Mouse (Mus musculus) heart, embryonic 16.5 days (tissue): Measurements from ENCODE around the gene Mdm1. TPM values are rescaled to one million over a fixed set of nuclear protein-coding genes. Genes with fewer than 3 reads are reported as not detected.

Experiments
- ATAC-seq: fragments of 200-750 bp; cut with Nextera tagmentation; replicated peaks from 2 replicates; pipeline ENCODE4 v1.8.0; 2017; ENCODE audit warnings: moderate number of reproducible peaks; ENCODE audit not compliant: insufficient read depth, low FRiP score; ENCODE audit errors: extremely low read depth
- H3K27ac ChIP-seq: fragments of 300-500 bp; sonication (generic); 2 replicates; pipeline ENCODE4 v1.5.1; 2014; ENCODE audit warnings: mild to moderate bottlenecking, low read length, control low read depth, moderate library complexity
- H3K27me3 ChIP-seq: fragments of 300-500 bp; sonication (generic); 2 replicates; pipeline ENCODE4 v1.6.1; 2014; ENCODE audit warnings: low read length, mixed read lengths; ENCODE audit not compliant: control insufficient read depth, insufficient read depth
- H3K36me3 ChIP-seq: fragments of 300-500 bp; sonication (generic); 2 replicates; pipeline ENCODE4 v1.6.1; 2014; ENCODE audit not compliant: control insufficient read depth, insufficient read depth
- H3K4me1 ChIP-seq: fragments of 300-500 bp; sonication (generic); 2 replicates; pipeline ENCODE4 v1.6.1; 2014; ENCODE audit warnings: low read length, mixed read lengths; ENCODE audit not compliant: control insufficient read depth, insufficient read depth
- H3K4me2 ChIP-seq: fragments of 300-500 bp; sonication (generic); 2 replicates; pipeline ENCODE4 v1.6.1; 2014; ENCODE audit warnings: low read depth, mild to moderate bottlenecking, control low read depth, low read length
- H3K4me3 ChIP-seq: fragments of 300-500 bp; sonication (generic); 2 replicates; pipeline ENCODE4 v1.5.1; 2014; ENCODE audit warnings: mild to moderate bottlenecking, control low read depth, low read length
- H3K9ac ChIP-seq: fragments of 300-500 bp; sonication (generic); 2 replicates; pipeline ENCODE4 v1.6.1; 2014; ENCODE audit warnings: low read length, control low read depth
- H3K9me3 ChIP-seq: fragments of 300-500 bp; sonication (generic); replicated peaks from 2 replicates; pipeline ENCODE4 v1.6.1; 2016; ENCODE audit warnings: low read length; ENCODE audit not compliant: control insufficient read depth
- WGBS: fragments of 180-500 bp; shearing (Covaris S2); extraction: QIAGEN DNeasy Blood & Tissue Kit; methylation state at CpG from one replicate; pipeline ENCODE4 v1.1.7; 2014; 5-methylcytosine and 5-hydroxymethylcytosine counted together
- polyA plus RNA-seq: library from polyadenylated mRNA; unstranded; fragments of >200 nt; fragmentation: Nextera tagmentation; extraction: Ambion mirVana; gene quantifications from 2 replicates; pipeline ENCODE4 v1.2.1, GENCODE M21; 2015

The Mdm1 gene
- 15.8 and 19.3 TPM in 2 replicates for polyA plus RNA-seq

DNA sequence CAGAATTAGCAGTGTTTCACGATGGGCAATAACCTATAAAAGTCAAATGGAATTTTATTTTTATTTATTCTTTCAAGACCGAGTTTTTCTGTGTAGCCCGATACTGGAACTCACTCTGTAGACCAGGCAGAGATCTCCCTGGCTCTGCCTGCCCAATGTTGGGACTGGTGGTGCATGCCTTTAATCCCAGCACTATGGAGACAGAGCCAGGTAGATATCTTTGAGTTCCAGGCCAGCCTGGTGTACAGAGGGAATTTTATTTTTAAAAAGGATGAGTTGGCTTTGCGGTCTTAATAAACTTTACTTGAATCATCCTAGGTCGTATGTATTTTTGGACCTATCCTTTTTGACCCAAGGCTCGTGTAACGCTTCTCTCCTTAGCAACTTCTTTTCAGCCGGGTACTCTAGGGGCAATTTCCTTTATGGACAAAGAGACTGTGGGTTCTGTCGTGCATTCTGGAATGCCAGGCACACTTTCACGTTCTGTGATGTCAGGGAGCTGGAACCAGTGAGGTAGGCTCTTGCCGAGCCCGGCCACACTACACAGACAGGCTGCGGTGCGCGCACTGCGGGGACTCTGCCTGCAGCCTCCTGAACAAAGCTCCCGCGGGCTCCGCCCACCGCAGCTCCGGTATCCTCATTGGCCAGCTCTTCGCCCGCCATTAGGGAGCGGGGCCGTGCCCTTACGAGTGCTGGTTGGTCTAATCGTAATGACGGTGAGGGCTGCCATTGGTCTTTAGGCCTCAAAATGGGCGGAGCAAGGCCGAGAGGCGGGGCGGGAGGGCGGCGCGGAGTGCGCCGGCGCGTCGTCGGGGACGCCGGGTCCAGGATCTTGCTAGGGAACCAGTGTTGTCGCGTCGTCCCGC, at the start of gene Mdm1:
TSS of gene Mdm1 (plus strand) at position 794 of the 866 bp plus-strand sequence.
- Histone ChIP-seq H3K4me2 (peak within 1 kb of the TSS; percentile 82), H3K36me3 (no peaks in the 10 kb centered on the region), H3K9ac (peak within 1 kb of the TSS; percentile 68), H3K4me3 (peak within 1 kb of the TSS; percentile 72), H3K9me3 (no peaks in the 10 kb centered on the region), H3K27ac (no peak within 1 kb of the TSS), H3K27me3 (no peaks in the 10 kb centered on the region), H3K4me1 (no peaks in the 10 kb centered on the region)
- peak; percentile 100 for ATAC-seq
- 5% methylated on average over 47 of the region's 47 CpGs for WGBS

DNA sequence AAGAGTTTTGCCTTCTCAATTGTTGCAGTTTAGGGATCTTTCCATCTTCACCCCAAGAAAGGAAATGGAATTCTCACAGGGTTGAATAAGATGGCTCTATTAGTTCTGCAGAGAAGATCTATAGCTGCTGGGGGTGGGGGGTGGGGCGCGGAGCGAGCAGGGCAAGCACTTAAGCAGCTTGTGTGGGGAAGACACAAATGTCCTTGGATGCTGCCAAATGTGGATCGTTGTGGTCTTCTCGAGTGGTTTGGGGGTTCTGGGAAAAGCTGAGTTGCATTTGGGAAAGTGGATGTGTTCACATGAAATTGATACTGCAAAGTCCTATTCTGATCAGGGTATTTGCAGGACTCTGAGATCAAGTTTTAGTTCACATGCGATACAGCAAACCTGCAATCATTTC, 48.9 kb upstream of the Mdm1 start:
- H3K4me1 ChIP-seq = no peaks in the 10 kb centered on the region; the same call in 1 of the 2 replicates
- no peak overlapping the region for H3K27ac ChIP-seq
- WGBS = 79% methylated on average over 6 of the region's 6 CpGs
- no peak for ATAC-seq
- H3K9me3 ChIP-seq = no peaks in the 10 kb centered on the region; the same call in 1 of the 2 replicates
- H3K4me3 ChIP-seq = no peak overlapping the region
- no peak overlapping the region for H3K4me2 ChIP-seq
- H3K27me3 ChIP-seq = no peaks in the 10 kb centered on the region
- no peak overlapping the region for H3K9ac ChIP-seq
- no peaks in the 10 kb centered on the region for H3K36me3 ChIP-seq

DNA sequence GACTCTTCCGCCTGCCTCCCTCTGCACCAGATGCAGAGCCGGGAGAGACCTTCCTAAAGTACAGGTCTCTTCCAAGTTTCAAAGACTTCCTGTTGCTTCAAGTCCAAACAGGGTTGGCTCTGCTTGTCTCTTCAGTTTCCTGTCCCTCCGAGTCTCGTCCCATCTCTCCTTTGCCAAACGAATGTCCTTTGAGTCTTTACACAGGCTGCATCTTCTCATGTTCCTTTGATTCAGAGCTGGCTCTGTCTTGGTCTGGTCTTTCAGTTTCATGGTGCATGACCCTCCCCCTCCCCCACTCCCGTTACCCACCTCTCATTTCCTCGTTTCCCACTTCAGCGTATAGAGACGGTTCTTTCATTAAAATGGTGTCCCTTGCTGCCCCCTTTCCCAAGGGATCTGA, 47.9 kb upstream of the Mdm1 start:
- ATAC-seq = no peak; the same call in 1 of the 2 replicates
- no peak overlapping the region for H3K27ac ChIP-seq
- no peaks in the 10 kb centered on the region for H3K27me3 ChIP-seq
- H3K4me2 ChIP-seq = peak overlapping the region; percentile 18; the same call in 1 of the 2 replicates
- no peak overlapping the region for H3K9ac ChIP-seq
- no peaks in the 10 kb centered on the region; the same call in 1 of the 2 replicates for H3K4me1 ChIP-seq
- H3K9me3 ChIP-seq = no peaks in the 10 kb centered on the region; the same call in 1 of the 2 replicates
- no peaks in the 10 kb centered on the region for H3K36me3 ChIP-seq
- 48% methylated on average over 9 of the region's 9 CpGs for WGBS
- no peak overlapping the region for H3K4me3 ChIP-seq

DNA sequence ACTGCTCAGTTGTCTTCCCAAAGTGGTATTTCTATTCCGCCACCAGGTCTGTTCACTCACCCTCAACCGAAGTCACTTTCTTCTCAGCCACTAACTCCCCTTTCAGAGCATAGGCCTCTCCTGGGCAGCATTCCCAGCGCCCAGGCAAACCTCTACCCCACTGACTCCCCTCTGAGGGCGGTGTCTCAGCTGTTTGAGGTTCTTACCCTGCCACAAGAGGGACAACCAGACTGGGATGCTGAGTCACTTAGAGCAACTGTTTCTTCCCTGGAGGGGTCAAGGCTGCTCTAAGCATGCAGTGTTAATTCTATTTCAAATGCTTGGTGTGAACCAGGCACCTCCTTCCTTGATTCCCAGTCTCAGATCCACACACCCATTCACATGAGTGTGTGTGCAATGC, 46.8 kb upstream of the Mdm1 start:
- Histone ChIP-seq H3K9ac (no peak overlapping the region), H3K9me3 (no peaks in the 10 kb centered on the region; the same call in 1 of the 2 replicates), H3K4me2 (no peak overlapping the region), H3K36me3 (no peaks in the 10 kb centered on the region), H3K27ac (no peak overlapping the region), H3K27me3 (no peaks in the 10 kb centered on the region), H3K4me1 (no peaks in the 10 kb centered on the region; the same call in 1 of the 2 replicates), H3K4me3 (no peak overlapping the region)
- no peak for ATAC-seq
- WGBS = 69% methylated on average over 4 of the region's 4 CpGs

DNA sequence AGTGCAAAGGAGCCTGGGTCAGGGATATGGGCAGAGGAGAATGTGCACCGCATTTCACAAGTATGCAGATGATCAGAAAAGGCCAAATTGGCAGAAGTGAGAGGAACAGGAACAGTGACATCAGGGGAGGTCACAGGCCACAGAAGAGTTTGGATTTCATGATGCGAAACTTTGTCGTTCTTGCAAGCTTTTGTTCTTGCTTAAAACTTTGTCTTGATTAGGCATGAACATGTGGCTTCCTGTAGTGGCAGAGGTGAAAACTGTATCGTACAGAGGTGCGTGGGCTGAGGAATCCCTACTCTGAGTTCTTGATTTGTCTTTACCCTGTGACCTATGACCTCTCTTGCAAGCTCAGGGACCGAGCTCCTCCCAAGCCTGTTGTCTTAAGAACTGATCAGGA, 45.4 kb upstream of the Mdm1 start:
- no peak overlapping the region for H3K4me2 ChIP-seq
- H3K9ac ChIP-seq = no peak overlapping the region
- no peaks in the 10 kb centered on the region; the same call in 1 of the 2 replicates for H3K4me1 ChIP-seq
- no peak for ATAC-seq
- H3K36me3 ChIP-seq = no peaks in the 10 kb centered on the region
- no peaks in the 10 kb centered on the region for H3K27me3 ChIP-seq
- H3K27ac ChIP-seq = no peak overlapping the region
- 81% methylated on average over 6 of the region's 6 CpGs for WGBS
- no peak overlapping the region for H3K4me3 ChIP-seq
- no peaks in the 10 kb centered on the region; the same call in 1 of the 2 replicates for H3K9me3 ChIP-seq

DNA sequence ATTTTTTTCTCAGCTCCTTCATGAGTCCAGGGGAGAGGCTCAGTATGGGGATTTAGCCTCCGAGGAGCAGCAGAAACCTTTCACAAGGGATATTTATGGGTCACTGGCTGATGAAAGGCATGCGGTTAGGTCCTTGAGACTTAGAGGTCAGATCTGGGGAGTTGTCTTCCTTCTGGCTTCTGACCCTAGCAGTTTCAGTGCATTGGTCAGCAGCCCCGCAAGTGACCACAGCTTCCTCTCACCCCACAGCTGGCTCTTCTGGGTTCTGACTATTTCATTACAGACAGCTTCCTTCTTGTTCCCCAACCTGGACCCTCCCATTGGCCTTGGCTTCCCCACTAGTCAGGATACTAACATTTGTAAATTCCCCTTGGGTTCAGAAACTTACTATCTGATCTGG, 43.7 kb upstream of the Mdm1 start:
- ATAC-seq = no peak
- Histone ChIP-seq H3K27ac (no peak overlapping the region), H3K27me3 (no peaks in the 10 kb centered on the region), H3K36me3 (no peaks in the 10 kb centered on the region), H3K9me3 (no peaks in the 10 kb centered on the region; the same call in 1 of the 2 replicates), H3K4me1 (no peaks in the 10 kb centered on the region; the same call in 1 of the 2 replicates), H3K9ac (no peak overlapping the region), H3K4me2 (no peak overlapping the region), H3K4me3 (no peak overlapping the region)
- 72% methylated on average over 3 of the region's 3 CpGs for WGBS

DNA sequence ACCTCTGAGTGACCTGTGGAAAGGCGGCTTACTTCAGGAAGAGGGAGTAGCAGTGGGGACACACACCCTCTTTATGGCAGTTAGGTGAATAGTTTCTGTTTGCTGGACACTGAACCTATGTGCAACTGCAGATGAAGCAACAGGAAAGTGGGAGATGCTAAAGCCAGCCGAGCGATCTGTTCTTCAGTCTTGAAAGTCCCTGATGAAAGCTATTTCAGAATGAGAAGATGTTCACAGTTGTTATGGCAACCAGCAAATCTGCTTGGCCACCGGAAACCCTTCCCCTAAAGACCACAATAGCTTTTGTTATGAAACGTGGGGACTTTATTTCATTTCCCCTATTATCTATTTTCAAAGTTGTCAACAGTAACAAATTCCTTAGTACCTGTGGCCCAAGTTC, 41.0 kb upstream of the Mdm1 start:
- no peak overlapping the region for H3K27ac ChIP-seq
- no peak overlapping the region for H3K4me2 ChIP-seq
- H3K27me3 ChIP-seq = no peaks in the 10 kb centered on the region
- WGBS = 65% methylated on average over 5 of the region's 5 CpGs
- no peak overlapping the region for H3K4me3 ChIP-seq
- ATAC-seq = no peak
- H3K4me1 ChIP-seq = no peaks in the 10 kb centered on the region
- no peaks in the 10 kb centered on the region; the same call in 1 of the 2 replicates for H3K9me3 ChIP-seq
- H3K36me3 ChIP-seq = no peaks in the 10 kb centered on the region
- no peak overlapping the region for H3K9ac ChIP-seq

DNA sequence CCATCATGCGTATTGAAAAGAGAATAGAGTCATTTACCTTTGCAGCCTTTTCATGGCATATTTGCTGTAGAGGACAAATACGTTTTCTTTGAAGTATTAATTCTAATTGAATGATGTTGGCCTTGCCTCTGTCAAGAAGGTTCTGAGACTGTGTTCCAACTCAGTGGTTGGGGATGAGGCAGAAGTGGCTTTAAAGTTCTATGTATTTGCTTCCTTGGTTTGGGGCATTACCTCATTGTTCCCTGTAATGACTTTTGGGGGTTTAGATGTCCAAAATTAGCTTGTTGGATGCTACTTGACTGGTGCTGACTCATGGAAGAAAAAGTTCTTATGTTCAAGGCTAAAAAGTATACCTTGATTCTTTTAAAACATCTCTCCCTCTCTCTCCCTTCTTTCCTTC, 40.6 kb upstream of the Mdm1 start:
- Histone ChIP-seq H3K36me3 (no peaks in the 10 kb centered on the region), H3K4me3 (no peak overlapping the region), H3K27me3 (no peaks in the 10 kb centered on the region; the same call in 1 of the 2 replicates), H3K9ac (no peak overlapping the region), H3K4me1 (no peaks in the 10 kb centered on the region), H3K4me2 (no peak overlapping the region), H3K27ac (no peak overlapping the region), H3K9me3 (no peaks in the 10 kb centered on the region; the same call in 1 of the 2 replicates)
- ATAC-seq = no peak
- WGBS = 75% methylated on average over 2 of the region's 2 CpGs

DNA sequence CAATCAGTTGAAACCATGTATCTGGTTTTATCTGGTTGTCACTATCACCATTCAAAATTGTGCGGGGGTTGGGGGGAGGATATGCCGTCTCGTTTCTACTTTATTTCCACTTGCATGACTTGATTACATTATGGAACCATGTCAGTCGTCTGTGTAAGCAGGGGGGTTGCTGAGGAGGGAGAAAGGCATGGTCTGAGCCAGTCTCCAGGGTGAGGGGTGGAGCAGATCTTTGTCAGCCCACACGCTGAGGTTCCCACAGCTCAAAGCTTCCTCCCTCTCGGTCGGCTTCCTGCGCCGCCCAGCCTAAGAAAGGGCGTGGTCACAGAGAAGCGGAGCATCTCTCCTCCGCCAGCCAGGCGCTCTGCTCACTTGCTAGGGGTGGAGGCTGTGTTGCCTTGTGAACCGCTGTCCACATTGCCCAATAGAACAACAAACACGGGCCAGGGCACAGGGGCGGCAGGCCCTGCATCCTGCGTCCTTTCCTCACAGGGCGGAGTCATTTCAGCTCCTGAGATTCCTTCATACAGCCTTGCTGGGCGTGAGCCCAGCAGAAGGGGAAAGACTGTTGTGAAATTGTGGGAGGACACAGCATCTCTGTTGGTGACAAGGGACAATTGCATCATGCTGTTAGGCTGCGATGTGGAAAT, 38.5 kb upstream of the Mdm1 start:
- H3K4me1 ChIP-seq = no peaks in the 10 kb centered on the region
- H3K4me3 ChIP-seq = peak overlapping the region; percentile 54
- no peaks in the 10 kb centered on the region for H3K36me3 ChIP-seq
- peak; percentile 95 for ATAC-seq
- H3K27ac ChIP-seq = peak overlapping the region; percentile 52
- no peaks in the 10 kb centered on the region; the same call in 1 of the 2 replicates for H3K9me3 ChIP-seq
- no peaks in the 10 kb centered on the region; the same call in 1 of the 2 replicates for H3K27me3 ChIP-seq
- peak overlapping the region; percentile 85 for H3K4me2 ChIP-seq
- peak overlapping the region; percentile 56 for H3K9ac ChIP-seq
- WGBS = 2% methylated on average over 20 of the region's 20 CpGs
